Mouse (Mus musculus): ENCODE results near the gene Slc26a5.

Slc26a5 gene

DNA sequence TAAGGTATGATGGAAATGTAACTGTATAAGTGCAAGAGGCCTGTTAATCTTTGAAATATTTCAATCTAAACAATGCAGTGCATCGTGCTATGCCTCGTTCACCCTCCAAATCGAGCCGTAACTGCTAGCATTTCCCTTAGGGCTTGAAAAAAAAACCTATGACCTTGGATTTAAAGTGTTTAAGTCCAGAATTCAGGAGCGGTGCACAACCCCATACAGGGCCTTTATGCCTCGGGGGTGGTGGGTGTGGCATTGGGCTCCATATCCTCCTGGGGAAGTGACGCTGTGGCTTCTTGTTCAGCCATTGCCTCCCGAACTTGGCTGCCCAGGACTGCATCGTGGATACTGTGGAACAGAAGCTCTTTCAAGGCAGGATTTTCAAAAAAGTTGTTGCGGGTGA lies 54.5 kb downstream of the Slc26a5 start:
- no peak for DNase-seq (ENCODE audit: low spot score in 2 of 2)

DNA sequence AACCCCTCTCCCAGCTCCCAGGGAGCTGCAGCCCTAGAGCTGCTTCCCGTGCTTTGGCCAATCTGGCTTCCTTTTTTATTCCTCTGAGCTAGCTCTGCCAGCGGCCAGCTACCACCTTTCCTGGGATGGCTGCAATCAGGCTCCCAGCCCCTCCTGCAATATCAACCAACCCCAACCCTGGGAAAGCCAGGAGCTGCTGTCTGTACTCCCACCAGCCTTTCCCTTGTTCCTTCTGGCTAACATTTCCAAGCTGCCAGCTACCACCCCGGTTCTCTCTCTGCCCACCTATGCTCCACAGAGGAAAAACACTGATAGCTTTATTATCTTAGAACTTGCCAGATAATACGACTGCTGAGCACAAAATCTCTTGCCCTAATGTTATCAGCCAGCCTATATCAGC lies 60.6 kb downstream of the Slc26a5 start:
- no peak for DNase-seq (ENCODE audit: low spot score in 2 of 2)

DNA sequence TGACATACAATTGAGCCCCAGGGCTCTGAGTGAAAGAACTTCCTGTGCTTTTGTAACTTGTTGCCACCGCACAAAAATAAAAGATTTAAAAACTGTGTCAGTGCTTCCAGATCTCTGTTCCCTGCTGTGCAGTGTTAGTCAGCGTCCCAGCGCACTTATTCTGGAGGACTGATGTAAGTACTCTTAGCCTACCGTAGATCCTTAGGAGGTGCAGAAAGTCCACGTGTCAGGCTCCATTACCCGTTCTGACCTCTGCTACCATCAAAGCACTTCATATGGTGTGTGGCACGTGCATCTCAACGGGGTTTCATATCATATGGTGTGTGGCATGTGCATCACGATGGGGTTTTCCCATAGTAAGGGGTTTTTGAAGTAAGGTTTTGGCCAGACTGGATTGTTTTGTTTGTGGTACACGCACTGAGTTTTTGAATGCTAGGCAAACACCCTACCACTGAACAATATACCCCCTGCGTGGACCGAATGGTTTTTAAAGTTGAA lies 61.7 kb downstream of the Slc26a5 start:
- no peak for DNase-seq (ENCODE audit: low spot score in 2 of 2)

DNA sequence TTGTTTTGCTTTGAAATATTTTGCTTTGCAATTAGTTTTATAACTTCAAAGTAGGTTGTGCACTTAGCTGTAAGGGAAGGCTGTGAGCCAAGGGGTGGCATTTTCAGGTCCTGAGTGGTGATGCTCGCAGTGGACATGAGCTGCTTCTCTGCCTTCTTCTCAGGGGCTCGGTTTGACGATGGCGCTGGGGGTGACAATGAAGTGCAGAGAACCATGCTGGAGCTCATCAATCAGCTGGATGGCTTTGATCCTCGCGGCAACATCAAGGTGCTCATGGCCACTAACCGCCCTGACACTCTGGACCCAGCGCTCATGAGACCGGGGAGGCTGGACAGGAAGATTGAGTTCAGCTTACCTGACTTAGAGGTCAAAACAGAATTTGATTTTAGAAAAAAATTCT lies 62.5 kb downstream of the Slc26a5 start:
- no peak for DNase-seq (ENCODE audit: low spot score in 2 of 2)

DNA sequence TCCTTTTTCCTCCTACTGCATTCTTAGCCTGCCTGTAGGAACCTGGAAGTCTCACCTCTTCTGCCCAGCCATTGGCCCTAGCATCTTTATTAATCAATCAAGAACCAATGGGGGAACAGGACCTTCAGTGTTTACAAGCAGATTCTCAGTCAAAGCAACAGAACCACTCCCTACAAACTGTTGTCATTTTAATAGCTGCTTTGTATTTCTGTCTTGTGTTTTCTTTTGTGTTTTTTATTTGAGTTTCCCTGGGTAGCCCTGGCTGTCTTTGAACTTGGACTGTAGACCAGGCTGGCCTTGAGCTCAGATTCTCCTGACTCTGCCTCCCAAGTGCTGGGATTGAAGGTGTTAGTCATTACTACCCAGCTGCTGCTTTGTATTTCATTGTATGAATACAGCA lies 73.2 kb downstream of the Slc26a5 start:
- DNase-seq (ENCODE audit: low spot score in 2 of 2): no peak

DNA sequence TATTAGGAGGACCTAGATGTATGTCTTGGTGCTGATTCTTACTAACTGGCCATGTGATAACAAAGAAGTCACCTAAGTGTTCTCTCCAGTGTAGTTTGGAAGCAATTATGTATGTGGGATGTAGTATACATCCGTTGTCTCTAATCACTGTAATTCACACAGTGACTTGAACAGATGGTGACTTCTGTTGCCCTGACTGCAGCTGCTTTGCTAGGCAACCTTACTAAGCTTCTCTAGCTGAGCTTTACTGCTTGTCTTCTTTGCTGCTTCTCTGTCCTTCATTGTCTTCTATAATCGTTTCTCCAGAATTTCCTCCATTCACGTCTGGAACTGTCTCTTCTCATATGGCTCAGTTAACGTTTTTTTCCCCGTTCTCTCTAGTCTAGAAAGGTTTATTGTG lies 76.3 kb downstream of the Slc26a5 start:
- DNase-seq (ENCODE audit: low spot score in 2 of 2): no peak

DNA sequence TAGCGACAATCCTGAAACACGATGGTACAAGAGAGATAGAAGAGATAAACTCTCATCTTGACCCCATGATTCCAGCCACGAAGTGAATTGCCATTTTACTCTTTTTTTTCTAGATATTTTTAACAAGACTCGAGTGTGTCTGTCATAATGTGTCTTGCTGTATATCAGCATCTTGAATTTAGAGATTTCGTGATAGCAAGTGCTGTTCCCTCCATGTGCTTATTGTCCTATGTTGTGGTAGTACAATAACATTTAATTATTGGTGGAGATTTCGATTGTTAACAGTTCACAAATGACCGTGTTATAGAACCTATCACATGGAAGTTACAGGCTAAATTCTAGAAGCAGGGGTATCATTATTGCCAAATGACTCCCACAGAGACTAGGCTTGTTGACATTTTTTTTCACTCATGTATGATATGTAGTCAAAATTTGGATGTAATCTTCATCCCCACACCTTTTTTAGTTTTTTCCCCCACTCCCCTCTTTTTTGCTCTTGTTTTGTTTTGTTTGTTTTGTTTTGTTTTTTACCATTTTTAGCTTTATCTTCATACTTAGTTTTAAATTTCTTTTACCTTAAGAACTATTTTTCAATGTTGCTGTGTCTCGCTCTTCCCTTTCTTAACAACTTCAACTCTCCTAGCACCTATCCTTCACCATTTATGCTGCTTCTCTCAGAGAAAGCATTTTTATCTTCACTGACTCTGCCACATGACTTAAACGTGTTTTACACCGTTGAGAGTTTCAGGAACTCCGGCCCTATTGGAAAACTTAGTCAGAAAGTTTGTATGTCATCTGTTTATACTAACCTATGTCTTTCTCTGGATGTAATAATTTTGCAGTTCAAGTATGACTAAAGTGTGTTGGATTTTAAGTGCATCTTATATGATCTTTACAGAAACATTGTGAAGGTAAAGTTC lies 78.0 kb downstream of the Slc26a5 start:
- DNase-seq (ENCODE audit: low spot score in 2 of 2): no peak

DNA sequence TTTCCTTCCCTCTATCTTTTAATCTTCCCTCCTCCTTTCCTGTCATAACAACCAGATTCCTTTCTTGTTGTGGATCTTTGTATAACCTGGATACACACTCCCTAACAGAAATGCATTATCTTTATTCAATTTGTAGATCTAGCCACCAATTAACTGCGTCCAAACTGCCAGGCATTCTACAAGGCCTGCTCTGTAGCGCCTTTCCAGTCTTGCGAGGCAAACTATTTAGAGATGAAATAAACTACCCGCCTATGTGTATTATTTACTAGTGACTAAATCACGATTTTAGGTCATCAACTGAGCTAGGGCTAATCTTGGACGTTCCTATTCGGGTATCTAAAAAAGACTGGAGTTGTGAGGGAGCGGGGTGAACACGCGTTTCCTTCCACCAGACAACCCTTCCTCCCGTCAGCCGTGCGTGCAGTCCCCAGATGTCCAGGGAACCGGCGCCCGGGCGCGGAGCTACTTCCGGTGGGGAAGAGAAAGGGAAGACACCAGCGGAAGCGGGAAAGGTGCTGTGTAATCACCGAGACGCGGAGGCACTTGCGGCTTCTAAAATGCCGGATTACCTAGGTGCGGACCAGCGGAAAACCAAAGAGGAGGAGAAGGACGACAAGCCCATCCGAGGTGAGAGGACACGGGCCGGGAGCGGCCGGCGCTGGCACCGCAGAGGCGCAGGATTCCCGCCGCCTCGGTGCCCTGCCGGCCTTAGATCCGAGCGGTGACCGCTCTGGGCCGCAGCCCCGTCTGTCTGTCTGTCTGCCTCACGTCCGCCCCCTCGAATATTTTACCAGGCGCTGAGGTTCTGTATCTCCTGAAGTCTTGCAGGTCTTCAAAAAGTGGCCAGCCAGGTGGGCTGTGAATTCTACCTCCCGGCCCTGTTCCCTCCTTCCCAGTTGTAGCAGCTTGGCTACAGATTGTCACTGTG lies 78.9 kb downstream of the Slc26a5 start:
- DNase-seq (ENCODE audit: low spot score in 2 of 2): peak; percentile 88 to 90

DNA sequence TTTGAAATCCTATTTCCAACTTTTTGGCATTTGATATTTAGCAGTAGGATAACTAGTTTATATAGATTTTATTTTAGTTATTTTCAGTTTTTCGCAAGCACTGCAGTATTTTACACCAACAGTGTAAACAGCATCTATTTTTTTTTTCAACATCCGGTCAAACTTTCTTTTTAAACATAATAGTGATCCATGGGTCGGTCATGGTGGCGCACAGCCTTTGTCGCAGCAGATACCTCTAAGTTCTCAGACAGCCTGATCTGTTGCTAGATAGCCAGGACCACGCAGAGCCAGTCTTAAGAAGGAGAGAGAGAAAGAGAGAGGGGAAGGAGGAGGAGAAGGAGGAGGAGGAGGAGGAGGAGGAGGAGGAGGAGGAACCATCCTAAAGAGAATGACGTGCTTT lies 79.6 kb downstream of the Slc26a5 start:
- DNase-seq (ENCODE audit: low spot score in 2 of 2): no peak

DNA sequence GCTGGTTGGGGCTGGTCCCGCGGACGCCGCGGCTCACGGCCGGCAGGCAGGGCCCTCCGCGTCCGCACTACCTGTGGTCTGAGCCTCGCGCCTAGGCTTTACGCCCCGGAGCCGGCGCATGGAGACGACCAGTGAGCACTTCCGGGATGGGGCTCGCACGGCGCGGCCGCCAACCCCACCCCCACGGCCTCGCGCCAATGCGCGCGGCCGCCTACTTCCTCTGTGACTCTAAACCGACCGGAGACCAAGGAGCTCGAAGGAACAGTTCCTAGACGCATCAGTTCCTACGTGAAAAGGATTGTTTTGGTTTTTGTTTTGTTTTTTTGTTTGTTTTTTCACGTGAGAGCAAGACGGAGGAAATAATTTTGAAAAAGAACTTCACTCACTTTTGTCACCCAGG lies 80.4 kb downstream of the Slc26a5 start, which contains the start of the genes Dnajc2 and Psmc2:
Dnajc2 (minus strand) TSS at position 199 of the 400 bp plus-strand sequence.
Psmc2 (plus strand) TSS at position 231 of the 400 bp plus-strand sequence.
- DNase-seq (ENCODE audit: low spot score in 2 of 2): peak; percentile 85 to 88

DNA sequence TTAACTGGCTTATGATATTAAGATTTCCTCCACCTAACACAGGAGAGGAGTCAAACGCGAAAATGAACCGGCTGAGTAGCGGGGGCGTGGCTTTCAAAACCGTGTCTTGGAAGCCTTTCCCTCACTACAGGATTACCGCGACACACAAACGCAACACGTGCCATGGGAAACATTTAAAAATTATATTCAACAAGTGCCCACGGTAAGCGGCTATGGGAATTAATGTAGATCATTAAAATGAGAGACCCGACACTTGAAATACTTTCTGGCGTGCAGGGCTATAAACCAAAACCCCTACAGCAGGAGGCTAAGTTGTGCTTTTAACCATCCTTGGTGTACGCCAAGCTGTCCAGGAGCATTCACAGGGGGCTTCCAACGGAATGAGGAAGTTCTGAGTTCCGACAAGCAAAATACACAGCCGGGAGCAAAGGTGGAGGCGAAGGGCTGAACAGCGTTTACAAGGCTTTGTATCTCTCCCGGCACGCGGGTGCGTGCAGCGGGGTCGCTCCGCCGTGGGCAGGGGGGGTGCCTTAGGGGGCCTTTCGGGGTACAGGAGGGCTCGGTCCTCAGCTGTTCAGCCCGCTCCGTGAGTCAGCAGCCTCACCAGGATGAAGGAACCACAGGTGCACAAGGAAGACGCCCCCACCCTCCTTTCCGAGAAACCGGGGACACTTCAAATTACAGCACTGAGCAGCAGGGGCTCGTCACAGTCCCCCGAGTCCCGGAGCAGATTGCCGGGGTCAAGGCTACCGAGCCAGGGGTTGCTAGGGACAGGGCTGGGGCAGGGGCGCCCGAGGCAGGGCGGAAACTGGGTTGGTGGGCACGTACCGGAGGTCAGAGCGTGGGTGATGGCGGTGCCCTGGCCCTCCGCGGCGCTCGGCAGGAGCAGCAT lies 81.0 kb downstream of the Slc26a5 start:
- peak in 1 of 2 experiments; percentile 20 for DNase-seq (ENCODE audit: low spot score in 2 of 2)

DNA sequence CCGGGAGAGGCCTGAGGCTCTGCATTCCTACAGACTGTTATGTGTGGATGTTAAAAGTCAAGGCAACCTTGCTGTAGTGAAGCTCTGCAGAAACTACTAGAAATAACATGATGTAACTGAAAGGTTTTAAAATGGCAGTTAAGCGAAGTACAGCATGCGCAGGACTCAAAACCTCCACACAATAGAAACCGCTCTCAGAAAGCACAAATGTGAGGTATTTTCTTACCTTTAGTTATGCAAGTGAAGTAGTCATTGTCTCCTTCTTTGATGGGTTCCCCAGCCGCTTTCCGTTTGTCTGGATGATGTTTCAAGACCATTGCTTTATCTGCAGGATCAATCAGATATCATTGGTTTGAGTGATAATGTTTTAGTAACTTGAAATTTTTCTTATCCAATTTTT lies 88.9 kb downstream of the Slc26a5 start:
- no peak for DNase-seq (ENCODE audit: low spot score in 2 of 2)

DNA sequence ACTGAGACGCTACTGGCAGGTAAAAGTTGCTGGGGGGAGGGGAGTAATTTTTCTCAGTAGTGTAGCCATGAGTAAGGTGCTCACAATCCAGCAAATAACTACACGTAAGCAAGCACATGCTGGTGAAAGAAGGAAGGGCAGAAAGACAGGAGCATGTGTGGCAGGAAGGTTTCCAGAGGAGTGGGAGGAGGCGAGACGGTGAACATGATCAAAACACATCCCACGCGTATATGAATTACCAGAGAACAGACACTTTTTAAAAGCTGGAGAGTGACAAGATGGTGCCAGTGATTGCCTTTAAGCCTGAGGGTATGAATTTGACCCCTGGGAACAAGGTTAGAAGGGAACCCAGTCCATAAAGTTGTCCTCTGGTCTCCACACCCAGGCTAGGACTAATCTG lies 95.6 kb downstream of the Slc26a5 start:
- DNase-seq (ENCODE audit: low spot score in 2 of 2): no peak

DNA sequence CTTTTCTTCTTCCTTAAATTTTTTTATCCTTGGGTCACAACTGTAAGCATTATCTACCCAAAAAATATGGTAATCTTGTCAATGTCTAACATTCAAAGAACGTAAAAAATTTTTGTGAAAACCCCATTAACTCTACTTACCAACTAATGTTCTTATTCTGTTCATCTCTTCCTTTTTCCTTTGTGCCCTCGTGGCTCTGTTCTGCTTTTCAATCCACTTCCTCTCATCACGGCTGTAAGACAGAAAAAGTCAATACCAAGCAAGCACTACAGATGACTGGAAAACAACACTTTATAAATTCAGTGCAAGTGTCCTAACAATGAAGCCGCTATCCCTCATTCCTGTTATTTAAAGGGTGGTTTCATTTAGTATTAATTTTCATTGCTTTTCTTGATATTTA lies 96.9 kb downstream of the Slc26a5 start:
- no peak for DNase-seq (ENCODE audit: low spot score in 2 of 2)
